Mouse (Mus musculus) testis, adult 2 months (tissue): ENCODE measurements at regions not wholly inside any gene's neighbourhood (a gene's known extent, or its start where the extent isn't known, plus 50 kb on each side); places are given as distances from the start of the nearest gene placed in this dataset.
"Not testable (repeated sequence)": the region's sequence is repeated elsewhere in the genome, so short reads cannot be mapped to it uniquely, and the experiment has no call there.

Experiments used
- H3K27ac ChIP-seq: fragments of 200-500 bp; 2 replicates; pipeline ENCODE4 v1.5.1; 2012; ENCODE audit warnings: low read depth, low read length; ENCODE audit not compliant: control insufficient read depth, insufficient read depth
- H3K27me3 ChIP-seq: fragments of 200-500 bp; 2 replicates; pipeline ENCODE4 v1.6.1; 2012; ENCODE audit warnings: mild to moderate bottlenecking, low read length, moderate library complexity; ENCODE audit not compliant: control insufficient read depth, insufficient read depth
- H3K36me3 ChIP-seq: fragments of 200-500 bp; 2 replicates; pipeline ENCODE4 v1.6.1; 2012; ENCODE audit warnings: mild to moderate bottlenecking, low read length; ENCODE audit not compliant: control insufficient read depth, insufficient read depth
- H3K4me1 ChIP-seq: fragments of 200-500 bp; 2 replicates; pipeline ENCODE4 v1.6.1; 2012; ENCODE audit warnings: low read length; ENCODE audit not compliant: control insufficient read depth, insufficient read depth
- H3K4me3 ChIP-seq: fragments of 200-500 bp; 2 replicates; pipeline ENCODE4 v1.5.1; 2012; ENCODE audit warnings: low read depth, mild to moderate bottlenecking, low read length, moderate library complexity, mixed read lengths; ENCODE audit not compliant: control insufficient read depth
- CTCF ChIP-seq: fragments of 200-500 bp; IDR thresholded peaks from 2 replicates; pipeline ENCODE4 v1.5.1; 2012; ENCODE audit warnings: low read depth, mild to moderate bottlenecking, inconsistent platforms, low read length, moderate library complexity; ENCODE audit not compliant: control insufficient read depth, insufficient read depth, insufficient replicate concordance
- POLR2A ChIP-seq: fragments of 200-500 bp; IDR thresholded peaks from 2 replicates; pipeline ENCODE4 v1.6.1; 2012; ENCODE audit warnings: low read depth, mild to moderate bottlenecking, inconsistent platforms, low read length, moderate library complexity; ENCODE audit not compliant: control insufficient read depth

DNA sequence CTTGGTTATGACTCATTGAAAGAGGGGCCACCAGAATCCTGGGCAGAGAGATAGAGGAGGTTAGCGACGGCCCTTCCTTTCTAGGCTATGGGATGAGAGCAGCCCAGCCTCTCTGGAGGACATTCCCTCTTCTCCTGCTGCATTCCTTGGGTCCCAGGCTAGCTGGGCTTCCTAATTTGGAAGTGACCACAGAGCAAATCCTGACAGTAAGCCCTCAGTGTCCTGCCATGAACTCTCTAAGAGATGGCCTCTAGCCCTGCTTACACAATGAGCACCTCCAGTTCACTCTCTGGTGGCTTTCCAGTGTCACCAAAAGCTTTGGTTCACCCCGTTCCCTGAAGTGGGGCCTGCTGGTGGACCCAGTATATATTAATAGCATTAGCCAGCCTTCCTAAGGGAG lies 64.1 kb upstream of the Rmdn2 start:
- TF ChIP-seq POLR2A, result no peak
- no peak for TF ChIP-seq CTCF
- Histone ChIP-seq H3K4me1 (no peaks in the 10 kb centered on the region; the same call in 1 of the 2 replicates), H3K4me3 (no peak overlapping the region), H3K27me3 (no peaks in the 10 kb centered on the region), H3K36me3 (no peaks in the 10 kb centered on the region), H3K27ac (no peak overlapping the region)

DNA sequence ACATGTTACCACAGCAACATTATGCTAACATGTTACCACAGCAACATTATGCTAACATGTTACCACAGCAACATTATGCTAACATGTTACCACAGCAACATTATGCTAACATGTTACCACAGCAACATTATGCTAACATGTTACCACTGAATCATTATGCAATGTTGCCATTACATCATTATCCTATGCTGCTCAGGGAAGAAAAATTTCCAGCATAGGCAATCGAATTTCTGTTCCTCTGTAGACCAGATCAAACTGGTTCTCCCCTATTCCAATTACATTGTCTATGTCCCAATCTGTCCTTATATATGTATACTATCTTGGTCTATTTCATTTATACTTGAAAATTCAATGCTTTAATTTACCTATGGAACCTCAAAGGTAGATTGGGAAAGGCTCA lies 61.3 kb upstream of the Rmdn2 start:
- not testable (repeated sequence) for H3K27me3 ChIP-seq, H3K27ac ChIP-seq, H3K4me3 ChIP-seq, H3K36me3 ChIP-seq, H3K4me1 ChIP-seq

DNA sequence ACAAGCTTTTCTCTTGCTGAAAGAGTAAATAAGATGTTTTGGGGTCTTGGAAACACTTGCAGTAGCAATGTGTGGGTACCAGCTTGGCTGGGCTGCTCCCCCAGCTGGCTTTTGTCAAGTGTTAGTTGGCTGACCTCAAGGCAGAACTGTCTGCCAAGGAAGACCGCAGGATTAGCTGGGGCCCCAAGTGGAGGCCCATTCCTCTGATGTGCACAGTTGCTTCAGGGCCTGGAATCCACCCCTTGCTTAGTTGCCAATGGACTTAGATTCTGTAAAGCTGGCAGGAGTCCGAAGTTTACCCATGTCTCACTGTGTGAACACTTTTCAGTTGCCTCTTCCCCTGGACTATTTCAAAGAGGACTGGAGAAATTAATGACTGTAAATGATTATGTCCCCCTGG lies 57.8 kb upstream of the Rmdn2 start:
- Histone ChIP-seq H3K4me3 (no peak overlapping the region), H3K36me3 (no peaks in the 10 kb centered on the region), H3K27ac (no peak overlapping the region), H3K4me1 (no peaks in the 10 kb centered on the region), H3K27me3 (no peaks in the 10 kb centered on the region)
- no peak for TF ChIP-seq POLR2A
- TF ChIP-seq CTCF, result no peak

DNA sequence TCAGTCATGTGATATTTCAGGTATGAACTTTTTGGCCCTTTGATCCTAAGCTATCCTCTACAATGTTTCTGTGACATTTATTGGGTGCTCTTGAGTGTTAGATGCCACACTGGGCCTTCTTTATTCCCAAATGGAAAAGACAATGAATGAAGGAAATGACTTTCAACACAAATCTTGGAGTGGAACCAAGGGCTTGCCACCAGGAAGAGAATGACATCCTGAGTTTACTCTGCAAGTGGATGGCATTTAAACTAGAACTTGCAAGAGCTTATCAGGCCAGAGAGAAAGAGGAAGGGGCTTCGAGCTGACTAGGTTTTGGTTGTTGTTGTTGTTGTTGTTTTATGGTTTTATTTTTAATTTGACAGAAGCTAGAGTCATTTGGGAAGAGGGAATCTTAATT lies 56.1 kb upstream of the Rmdn2 start:
- Histone ChIP-seq H3K4me1 (no peaks in the 10 kb centered on the region), H3K36me3 (no peaks in the 10 kb centered on the region), H3K27me3 (no peaks in the 10 kb centered on the region), H3K27ac (no peak overlapping the region), H3K4me3 (no peak overlapping the region)
- no peak for TF ChIP-seq CTCF
- TF ChIP-seq POLR2A, result no peak
